Mouse (Mus musculus) frontal cortex, adult (tissue): ENCODE data around the gene Gm48552.

Experiments used
- ATAC-seq: cut with Nextera tagmentation; 2 replicates; pipeline ENCODE4 v1.9.2; 2017; ENCODE audit warnings: mild to moderate bottlenecking, moderate library complexity, mixed read lengths; ENCODE audit not compliant: low TSS enrichment

Gene Gm48552

GRCm38 (mm10) chr10:81431526-81432168, 42.8 kb downstream of the Gm48552 start:
- ATAC-seq: no peak

- ATAC-seq: no peak
Observed at GRCm38 (mm10) chr10:81432169-81432867, 43.5 kb downstream of the Gm48552 start.

DNA sequence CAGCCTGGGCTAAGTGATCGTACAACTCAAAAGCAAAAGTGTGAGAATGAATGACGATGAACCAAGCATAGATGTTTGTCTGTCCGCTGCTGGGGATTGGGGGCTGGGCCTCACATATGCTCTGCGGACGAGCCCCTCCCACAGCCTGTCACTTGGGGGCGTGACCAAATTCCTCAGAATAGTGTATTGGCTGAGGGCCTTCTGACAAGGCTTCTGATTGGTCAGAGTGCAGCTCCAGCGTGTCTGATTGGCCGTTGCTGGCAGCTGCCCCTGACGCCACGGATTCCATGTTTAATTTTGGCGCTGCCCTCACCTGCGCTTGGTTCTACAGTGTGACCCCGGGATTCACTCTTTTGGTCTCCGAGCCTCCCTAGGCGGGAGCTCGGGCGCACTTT, 44.1 kb downstream of the Gm48552 start:
- ATAC-seq: peak; percentile 78

- no peak for ATAC-seq
Observed at GRCm38 (mm10) chr10:81433541-81434289, 44.9 kb downstream of the Gm48552 start.

DNA sequence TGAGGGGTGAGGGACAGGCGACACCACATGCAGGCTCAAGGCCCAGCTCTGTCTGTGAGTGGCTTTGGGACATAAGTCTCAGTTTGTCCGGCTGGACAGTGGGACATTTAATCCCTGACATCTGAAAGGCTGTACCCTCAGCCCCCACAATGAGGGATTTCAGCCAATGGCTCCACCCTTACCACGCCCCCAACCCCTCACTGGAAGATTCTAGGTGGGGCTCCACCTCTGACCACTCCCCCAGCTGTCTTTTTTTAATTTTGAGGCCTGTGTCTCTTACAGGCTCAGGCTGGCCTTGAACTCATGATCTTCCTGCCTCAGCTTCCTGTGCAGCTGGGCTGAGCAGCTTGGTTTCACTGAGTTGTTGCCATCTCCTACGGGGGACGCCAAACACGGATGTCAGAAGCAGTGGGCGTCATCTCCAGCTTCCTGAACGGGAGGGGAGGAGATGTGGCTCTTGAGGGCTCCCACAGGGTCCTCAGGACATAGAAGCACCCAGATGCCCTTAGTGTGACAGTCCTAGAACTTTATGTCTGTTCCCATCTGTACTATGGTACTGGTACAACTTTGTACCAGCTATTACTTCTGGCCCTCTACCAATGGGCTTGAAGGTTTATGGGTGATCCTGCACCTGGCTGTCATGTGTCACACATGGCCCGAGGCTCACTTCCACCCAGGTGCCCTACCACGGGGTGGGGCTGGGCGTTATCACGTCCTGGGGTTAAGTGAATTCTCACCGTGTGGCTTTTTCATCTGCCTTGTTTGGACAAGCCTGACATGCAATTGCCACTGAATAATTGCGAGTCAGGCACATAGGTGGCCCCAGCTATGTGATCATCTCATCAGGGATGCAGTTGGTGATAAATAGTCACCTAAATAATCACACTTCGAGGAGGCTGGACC, 45.8 kb downstream of the Gm48552 start:
- no peak for ATAC-seq

GRCm38 (mm10) chr10:81435436-81435835, 46.6 kb downstream of the Gm48552 start:
- 0 out of 2 replicates have a peak, but pooled peaks have one; percentile 5 for ATAC-seq
